Mouse (Mus musculus): ENCODE measurements at regions not wholly inside any gene's neighbourhood (a gene's known extent, or its start where the extent isn't known, plus 50 kb on each side); places are given as distances from the start of the nearest gene placed in this dataset.
A peak's percentile ranks its signal among the peaks of the same experiment; 100 is the strongest.

DNA sequence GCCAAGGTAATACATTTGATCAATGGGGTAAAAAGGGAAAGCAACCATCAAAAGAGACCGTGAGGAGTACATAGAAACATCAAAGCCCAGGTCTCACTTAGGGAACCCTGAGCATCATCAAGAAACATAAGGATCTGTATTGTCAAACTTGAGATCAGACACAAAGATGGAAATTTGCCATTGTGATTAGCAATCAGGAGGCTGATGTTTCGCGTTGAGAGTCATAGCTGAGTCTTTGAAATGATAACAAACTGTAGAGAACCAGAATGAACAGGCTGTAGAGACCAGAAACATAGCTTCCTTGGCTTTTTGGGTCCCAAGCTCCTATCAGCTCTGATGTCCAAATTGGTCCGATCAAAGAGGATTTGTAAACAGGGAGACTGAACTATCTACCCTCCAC, 505.2 kb upstream of the Nox3 start:
- Histone ChIP-seq H3K9me3 (ENCODE audit: low read length) (no peaks in the 10 kb centered on the region), H3K36me3 (ENCODE audit: insufficient read depth, low read length) (no peaks in the 10 kb centered on the region), H3K9ac (replicated peaks; ENCODE audit: low read length, poor library complexity, severe bottlenecking) (no peak overlapping the region), H3K4me3 (ENCODE audit: low read depth, low read length) (no peak overlapping the region), H3K27me3 (ENCODE audit: insufficient read depth, low read length) (no peaks in the 10 kb centered on the region), H3K4me1 (ENCODE audit: insufficient read depth, low read length) (no peaks in the 10 kb centered on the region), H3K27ac (ENCODE audit: low read depth, low read length) (no peak overlapping the region), H3K4me2 (ENCODE audit: low read depth, low read length, poor library complexity, severe bottlenecking) (no peak overlapping the region)
- 94% methylated on average over 4 of the region's 4 CpGs for WGBS
- DNase-seq (ENCODE audit: low spot score): no peak
- no peak for ATAC-seq (ENCODE audit: low FRiP score)
- TF ChIP-seq CTCF (IDR thresholded peaks at IDR 0.05): no peak

- Histone ChIP-seq H3K36me3 (ENCODE audit: insufficient read depth, low read length) (no peaks in the 10 kb centered on the region), H3K4me2 (ENCODE audit: low read depth, low read length, poor library complexity, severe bottlenecking) (no peak overlapping the region), H3K27ac (ENCODE audit: low read depth, low read length) (no peak overlapping the region), H3K9ac (replicated peaks; ENCODE audit: low read length, poor library complexity, severe bottlenecking) (no peak overlapping the region), H3K4me1 (ENCODE audit: insufficient read depth, low read length) (no peaks in the 10 kb centered on the region), H3K9me3 (ENCODE audit: low read length) (no peaks in the 10 kb centered on the region), H3K4me3 (ENCODE audit: low read depth, low read length) (no peak overlapping the region), H3K27me3 (ENCODE audit: insufficient read depth, low read length) (no peaks in the 10 kb centered on the region)
- WGBS: 92% methylated on average over 5 of the region's 5 CpGs
- TF ChIP-seq CTCF (IDR thresholded peaks at IDR 0.05): no peak
- ATAC-seq (ENCODE audit: low FRiP score): no peak
- DNase-seq (ENCODE audit: low spot score): no peak
These were observed 512.3 kb upstream of the Nox3 start for GRCm38 (mm10) chr17:4208142-4208925.

GRCm38 (mm10) chr17:4209650-4210049, 513.6 kb upstream of the Nox3 start:
- H3K27ac ChIP-seq (ENCODE audit: low read depth, low read length): no peak overlapping the region
- ATAC-seq (ENCODE audit: low FRiP score) (no peak), DNase-seq (ENCODE audit: low spot score) (no peak)
- H3K4me3 ChIP-seq (ENCODE audit: low read depth, low read length): no peak overlapping the region
- no peaks in the 10 kb centered on the region for H3K9me3 ChIP-seq (ENCODE audit: low read length)
- no peak overlapping the region for H3K9ac ChIP-seq (replicated peaks; ENCODE audit: low read length, poor library complexity, severe bottlenecking)
- H3K4me1 ChIP-seq (ENCODE audit: insufficient read depth, low read length): no peaks in the 10 kb centered on the region
- no peak overlapping the region for H3K4me2 ChIP-seq (ENCODE audit: low read depth, low read length, poor library complexity, severe bottlenecking)
- WGBS: 83% methylated on average over 8 of the region's 8 CpGs
- no peaks in the 10 kb centered on the region for H3K36me3 ChIP-seq (ENCODE audit: insufficient read depth, low read length)
- no peak for TF ChIP-seq CTCF (IDR thresholded peaks at IDR 0.05)
- no peaks in the 10 kb centered on the region for H3K27me3 ChIP-seq (ENCODE audit: insufficient read depth, low read length)

GRCm38 (mm10) chr17:4212586-4212985, 516.5 kb upstream of the Nox3 start:
- no peak overlapping the region for H3K9ac ChIP-seq (replicated peaks; ENCODE audit: low read length, poor library complexity, severe bottlenecking)
- no peak overlapping the region for H3K4me2 ChIP-seq (ENCODE audit: low read depth, low read length, poor library complexity, severe bottlenecking)
- no peaks in the 10 kb centered on the region for H3K36me3 ChIP-seq (ENCODE audit: insufficient read depth, low read length)
- no peak overlapping the region for H3K27ac ChIP-seq (ENCODE audit: low read depth, low read length)
- ATAC-seq (ENCODE audit: low FRiP score) (no peak), DNase-seq (ENCODE audit: low spot score) (peak; percentile 64)
- H3K9me3 ChIP-seq (ENCODE audit: low read length): no peaks in the 10 kb centered on the region
- no peak for TF ChIP-seq CTCF (IDR thresholded peaks at IDR 0.05)
- 42% methylated on average over 4 of the region's 4 CpGs for WGBS
- no peaks in the 10 kb centered on the region for H3K27me3 ChIP-seq (ENCODE audit: insufficient read depth, low read length)
- H3K4me3 ChIP-seq (ENCODE audit: low read depth, low read length): no peak overlapping the region
- H3K4me1 ChIP-seq (ENCODE audit: insufficient read depth, low read length): 0 out of 2 replicates have a peak, but pooled peaks cover 4% of the 10 kb centered on the region

DNA sequence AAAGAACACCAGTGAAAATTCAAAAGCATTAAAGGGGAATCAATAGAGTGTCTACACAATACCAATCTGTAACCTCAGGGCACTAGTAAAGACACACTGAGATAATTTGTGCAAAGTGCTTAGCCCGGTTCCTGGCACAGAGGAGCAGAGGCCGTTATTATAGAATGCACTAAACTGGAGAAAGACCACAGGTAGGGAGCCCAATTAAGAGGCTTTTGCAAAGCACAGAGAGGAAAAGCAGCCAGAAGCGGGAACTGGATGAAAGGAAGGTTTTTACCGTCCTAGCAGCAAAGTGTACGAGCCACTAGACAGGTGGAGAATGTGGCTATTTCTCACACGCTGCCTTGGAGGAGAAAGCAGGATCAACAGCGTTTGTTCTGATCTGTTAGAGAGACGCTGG, 518.9 kb upstream of the Nox3 start:
- ATAC-seq (ENCODE audit: low FRiP score) (no peak), DNase-seq (ENCODE audit: low spot score) (no peak)
- WGBS: 45% methylated on average over 8 of the region's 8 CpGs
- H3K36me3 ChIP-seq (ENCODE audit: insufficient read depth, low read length): no peaks in the 10 kb centered on the region
- no peaks in the 10 kb centered on the region for H3K27me3 ChIP-seq (ENCODE audit: insufficient read depth, low read length)
- H3K9me3 ChIP-seq (ENCODE audit: low read length): no peaks in the 10 kb centered on the region
- TF ChIP-seq CTCF (IDR thresholded peaks at IDR 0.05): no peak
- H3K4me2 ChIP-seq (ENCODE audit: low read depth, low read length, poor library complexity, severe bottlenecking): no peak overlapping the region
- no peak overlapping the region for H3K27ac ChIP-seq (ENCODE audit: low read depth, low read length)
- H3K9ac ChIP-seq (replicated peaks; ENCODE audit: low read length, poor library complexity, severe bottlenecking): no peak overlapping the region
- 0 out of 2 replicates have a peak, but pooled peaks cover 4% of the 10 kb centered on the region for H3K4me1 ChIP-seq (ENCODE audit: insufficient read depth, low read length)
- H3K4me3 ChIP-seq (ENCODE audit: low read depth, low read length): no peak overlapping the region

GRCm38 (mm10) chr17:4216203-4216602, 520.1 kb upstream of the Nox3 start:
- H3K9ac ChIP-seq (replicated peaks; ENCODE audit: low read length, poor library complexity, severe bottlenecking): no peak overlapping the region
- no peak overlapping the region for H3K4me2 ChIP-seq (ENCODE audit: low read depth, low read length, poor library complexity, severe bottlenecking)
- no peak for DNase-seq (ENCODE audit: low spot score)
- H3K27ac ChIP-seq (ENCODE audit: low read depth, low read length): no peak overlapping the region
- H3K9me3 ChIP-seq (ENCODE audit: low read length): no peaks in the 10 kb centered on the region
- ATAC-seq (ENCODE audit: low FRiP score): no peak
- H3K36me3 ChIP-seq (ENCODE audit: insufficient read depth, low read length): no peaks in the 10 kb centered on the region
- TF ChIP-seq CTCF (IDR thresholded peaks at IDR 0.05): no peak
- peaks cover 4% of the 10 kb centered on the region; the same call in 1 of the 2 replicates for H3K4me1 ChIP-seq (ENCODE audit: insufficient read depth, low read length)
- H3K4me3 ChIP-seq (ENCODE audit: low read depth, low read length): no peak overlapping the region
- no peaks in the 10 kb centered on the region for H3K27me3 ChIP-seq (ENCODE audit: insufficient read depth, low read length)
- 56% methylated on average over 4 of the region's 4 CpGs for WGBS
